Mouse (Mus musculus): ENCODE measurements around the gene Olfr1417. TPM values are rescaled to one million over a fixed set of nuclear protein-coding genes. Genes with fewer than 3 reads are reported as not detected.

The Olfr1417 gene
- polyA plus RNA-seq, 1 experiment, result not detected

GRCm38 (mm10) chr19:11800531-11801315 is 38.3 kb downstream of the Olfr1417 start:
- Histone ChIP-seq H3K4me1 (ENCODE audit: control insufficient read depth, insufficient read depth, low read length) (no peaks in the 10 kb centered on the region), H3K27ac (ENCODE audit: insufficient read depth, low read depth, low read length) (no peak overlapping the region), H3K4me3 (ENCODE audit: insufficient read depth, low read depth, low read length) (no peak overlapping the region)
- WGBS, result 72% methylated on average over 8 of the region's 8 CpGs
- no peak for TF ChIP-seq POLR2A (IDR thresholded peaks at IDR 0.05; ENCODE audit: insufficient read depth, low read depth, low read length)
- no peak for TF ChIP-seq CTCF (IDR thresholded peaks at IDR 0.05; ENCODE audit: insufficient read depth, low read depth, low read length)

- H3K27ac ChIP-seq (ENCODE audit: insufficient read depth, low read depth, low read length), result no peak overlapping the region
- 91% methylated on average over 6 of the region's 6 CpGs for WGBS
- no peaks in the 10 kb centered on the region for H3K4me1 ChIP-seq (ENCODE audit: control insufficient read depth, insufficient read depth, low read length)
- H3K4me3 ChIP-seq (ENCODE audit: insufficient read depth, low read depth, low read length), result no peak overlapping the region
- no peak for TF ChIP-seq POLR2A (IDR thresholded peaks at IDR 0.05; ENCODE audit: insufficient read depth, low read depth, low read length)
- no peak for TF ChIP-seq CTCF (IDR thresholded peaks at IDR 0.05; ENCODE audit: insufficient read depth, low read depth, low read length)
Measured at GRCm38 (mm10) chr19:11794447-11794846, 44.6 kb downstream of the Olfr1417 start.

- Histone ChIP-seq H3K27ac (ENCODE audit: insufficient read depth, low read depth, low read length) (no peak overlapping the region), H3K4me3 (ENCODE audit: insufficient read depth, low read depth, low read length) (no peak overlapping the region), H3K4me1 (ENCODE audit: control insufficient read depth, insufficient read depth, low read length) (no peaks in the 10 kb centered on the region)
- WGBS, result 95% methylated on average over 2 of the region's 2 CpGs
- TF ChIP-seq CTCF (IDR thresholded peaks at IDR 0.05; ENCODE audit: insufficient read depth, low read depth, low read length), result no peak
- no peak for TF ChIP-seq POLR2A (IDR thresholded peaks at IDR 0.05; ENCODE audit: insufficient read depth, low read depth, low read length)
Measured at GRCm38 (mm10) chr19:11793741-11794359, 45.2 kb downstream of the Olfr1417 start.

GRCm38 (mm10) chr19:11791825-11792224 is 47.2 kb downstream of the Olfr1417 start:
- TF ChIP-seq POLR2A (IDR thresholded peaks at IDR 0.05; ENCODE audit: insufficient read depth, low read depth, low read length) (no peak), CTCF (IDR thresholded peaks at IDR 0.05; ENCODE audit: insufficient read depth, low read depth, low read length) (no peak)
- no peaks in the 10 kb centered on the region for H3K4me1 ChIP-seq (ENCODE audit: control insufficient read depth, insufficient read depth, low read length)
- WGBS, result 65% methylated on average over 5 of the region's 5 CpGs

GRCm38 (mm10) chr19:11788876-11789275 is 50.1 kb downstream of the Olfr1417 start:
- no peak overlapping the region for H3K4me3 ChIP-seq (ENCODE audit: insufficient read depth, low read depth, low read length)
- TF ChIP-seq POLR2A (IDR thresholded peaks at IDR 0.05; ENCODE audit: insufficient read depth, low read depth, low read length) (no peak), CTCF (IDR thresholded peaks at IDR 0.05; ENCODE audit: insufficient read depth, low read depth, low read length) (no peak)
- 72% methylated on average over 6 of the region's 6 CpGs for WGBS
- H3K4me1 ChIP-seq (ENCODE audit: control insufficient read depth, insufficient read depth, low read length), result no peaks in the 10 kb centered on the region
- H3K27ac ChIP-seq (ENCODE audit: insufficient read depth, low read depth, low read length), result no peak overlapping the region

More at GRCm38 (mm10) chr19:11791825-11792224, 47.2 kb downstream of the Olfr1417 start:
- H3K4me3 ChIP-seq (ENCODE audit: insufficient read depth, low read depth, low read length), result no peak overlapping the region
- no peak overlapping the region for H3K27ac ChIP-seq (ENCODE audit: insufficient read depth, low read depth, low read length)

- Histone ChIP-seq H3K4me3 (ENCODE audit: insufficient read depth, low read depth, low read length) (no peak overlapping the region), H3K4me1 (ENCODE audit: control insufficient read depth, insufficient read depth, low read length) (no peaks in the 10 kb centered on the region), H3K27ac (ENCODE audit: insufficient read depth, low read depth, low read length) (no peak overlapping the region)
- WGBS, result 91% methylated on average over 6 of the region's 6 CpGs
- TF ChIP-seq CTCF (IDR thresholded peaks at IDR 0.05; ENCODE audit: insufficient read depth, low read depth, low read length) (no peak), POLR2A (IDR thresholded peaks at IDR 0.05; ENCODE audit: insufficient read depth, low read depth, low read length) (no peak)
Measured at GRCm38 (mm10) chr19:11787826-11788225, 51.2 kb downstream of the Olfr1417 start.

- WGBS, result 93% methylated on average over 14 of the region's 14 CpGs
- Histone ChIP-seq H3K27ac (ENCODE audit: insufficient read depth, low read depth, low read length) (no peak overlapping the region), H3K4me3 (ENCODE audit: insufficient read depth, low read depth, low read length) (no peak overlapping the region), H3K4me1 (ENCODE audit: control insufficient read depth, insufficient read depth, low read length) (no peaks in the 10 kb centered on the region)
- no peak for TF ChIP-seq POLR2A (IDR thresholded peaks at IDR 0.05; ENCODE audit: insufficient read depth, low read depth, low read length)
- TF ChIP-seq CTCF (IDR thresholded peaks at IDR 0.05; ENCODE audit: insufficient read depth, low read depth, low read length), result no peak
Measured at GRCm38 (mm10) chr19:11785409-11786154, 53.4 kb downstream of the Olfr1417 start.

GRCm38 (mm10) chr19:11777191-11777865 is 61.7 kb downstream of the Olfr1417 start:
- TF ChIP-seq CTCF (IDR thresholded peaks at IDR 0.05; ENCODE audit: insufficient read depth, low read depth, low read length) (no peak), POLR2A (IDR thresholded peaks at IDR 0.05; ENCODE audit: insufficient read depth, low read depth, low read length) (no peak)

More at GRCm38 (mm10) chr19:11777191-11777865, 61.7 kb downstream of the Olfr1417 start:
- H3K27ac ChIP-seq (ENCODE audit: insufficient read depth, low read depth, low read length), result no peak overlapping the region
- WGBS, result 59% methylated on average over 7 of the region's 7 CpGs
- no peak overlapping the region for H3K4me3 ChIP-seq (ENCODE audit: insufficient read depth, low read depth, low read length)
- H3K4me1 ChIP-seq (ENCODE audit: control insufficient read depth, insufficient read depth, low read length), result no peaks in the 10 kb centered on the region

Other genes starting within 250 kb of the Olfr1417 start
- gene Ms4a6d, start 234.4 kb downstream of the Olfr1417 start, polyA plus RNA-seq (2012; ENCODE audit: insufficient read depth, insufficient read length, low replicate concordance, missing spikeins), result not detected in 2 replicates
- not detected in 2 replicates for gene Ms4a2, start 215.5 kb downstream of the Olfr1417 start, polyA plus RNA-seq (2012; ENCODE audit: insufficient read depth, insufficient read length, low replicate concordance, missing spikeins)
- not detected in 2 replicates for gene Ms4a3, start 198.4 kb downstream of the Olfr1417 start, polyA plus RNA-seq (2012; ENCODE audit: insufficient read depth, insufficient read length, low replicate concordance, missing spikeins)
- gene Oosp2, start 178.7 kb downstream of the Olfr1417 start, polyA plus RNA-seq (2012; ENCODE audit: insufficient read depth, insufficient read length, low replicate concordance, missing spikeins), result not detected in 2 replicates
- not detected in 2 replicates for gene Oosp1, start 148.1 kb downstream of the Olfr1417 start, polyA plus RNA-seq (2012; ENCODE audit: insufficient read depth, insufficient read length, low replicate concordance, missing spikeins)
- gene Oosp3, start 142.2 kb downstream of the Olfr1417 start, polyA plus RNA-seq (2012; ENCODE audit: insufficient read depth, insufficient read length, low replicate concordance, missing spikeins), result not detected in 2 replicates
- gene Gif, start 91.7 kb downstream of the Olfr1417 start, polyA plus RNA-seq (2012; ENCODE audit: insufficient read depth, insufficient read length, low replicate concordance, missing spikeins), result not detected in 2 replicates
- not detected in 2 replicates for gene Mrpl16, start 68.8 kb downstream of the Olfr1417 start, polyA plus RNA-seq (2012; ENCODE audit: insufficient read depth, insufficient read length, low replicate concordance, missing spikeins)
- gene Stx3, start 19.8 kb downstream of the Olfr1417 start, polyA plus RNA-seq (2012; ENCODE audit: insufficient read depth, insufficient read length, low replicate concordance, missing spikeins), result not detected in 2 replicates
- not detected in 2 replicates for gene Olfr1418, start 21.8 kb upstream of the Olfr1417 start, polyA plus RNA-seq (2012; ENCODE audit: insufficient read depth, insufficient read length, low replicate concordance, missing spikeins)
- not detected in 2 replicates for gene Olfr1419, start 35.9 kb upstream of the Olfr1417 start, polyA plus RNA-seq (2012; ENCODE audit: insufficient read depth, insufficient read length, low replicate concordance, missing spikeins)
- not detected in 2 replicates for gene Olfr1420, start 47.3 kb upstream of the Olfr1417 start, polyA plus RNA-seq (2012; ENCODE audit: insufficient read depth, insufficient read length, low replicate concordance, missing spikeins)
- not detected in 2 replicates for gene Patl1, start 73.2 kb upstream of the Olfr1417 start, polyA plus RNA-seq (2012; ENCODE audit: insufficient read depth, insufficient read length, low replicate concordance, missing spikeins)
- 158 TPM in 1 of 2 replicates, not detected in the other for gene Osbp, start 126.7 kb upstream of the Olfr1417 start, polyA plus RNA-seq (2012; ENCODE audit: insufficient read depth, insufficient read length, low replicate concordance, missing spikeins)
- gene Olfr1423, start 202.1 kb upstream of the Olfr1417 start, polyA plus RNA-seq (2012; ENCODE audit: insufficient read depth, insufficient read length, low replicate concordance, missing spikeins), result not detected in 2 replicates
- gene Olfr1424, start 223.5 kb upstream of the Olfr1417 start, polyA plus RNA-seq (2012; ENCODE audit: insufficient read depth, insufficient read length, low replicate concordance, missing spikeins), result not detected in 2 replicates
- not detected in 2 replicates for gene Olfr1425, start 238.5 kb upstream of the Olfr1417 start, polyA plus RNA-seq (2012; ENCODE audit: insufficient read depth, insufficient read length, low replicate concordance, missing spikeins)